Mouse (Mus musculus): ENCODE measurements around the gene Zfp11.

DNA sequence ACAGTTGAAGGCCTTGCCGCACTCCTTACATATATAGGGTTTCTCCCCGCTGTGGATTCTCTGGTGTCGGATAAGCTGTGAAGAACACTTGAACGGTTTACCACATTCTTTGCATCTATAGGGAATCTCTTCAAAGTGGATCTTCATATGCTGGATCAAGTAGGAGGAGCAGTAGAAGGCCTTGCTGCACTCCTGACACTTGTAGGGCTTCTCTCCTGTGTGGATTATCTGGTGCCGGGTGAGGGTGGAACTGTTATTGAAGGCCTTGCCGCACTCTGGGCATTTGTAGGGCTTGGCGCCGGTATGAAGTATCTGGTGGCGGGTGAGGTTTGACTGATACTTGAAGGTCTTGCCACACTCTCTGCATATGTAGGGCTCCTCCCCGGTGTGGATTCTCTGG, 12.9 kb downstream of the Zfp11 start:
- TF ChIP-seq POLR2A (IDR thresholded peaks at IDR 0.05; ENCODE audit: low read depth, low read length) (no peak), CTCF (conservative IDR thresholded peaks at IDR 0.05; ENCODE audit: insufficient read depth, insufficient read length, low read depth, low read length) (no peak)
